Mouse (Mus musculus) layer of hippocampus, adult 2 months (tissue): Measurements from ENCODE around the gene Ssr1. TPM values are rescaled to one million over a fixed set of nuclear protein-coding genes. Genes with fewer than 3 reads are reported as not detected.

Experiments
- DNase-seq, 2 experiments: peaks; one replicate each; pipeline ENCODE4 v3.0.0; 2022; ENCODE audit warnings: low spot score in 2 of 2
- H3K27ac ChIP-seq: fragments of 200-600 bp; 2 replicates; pipeline ENCODE4 v1.8.1; 2022
- H3K4me3 ChIP-seq: fragments of 200-600 bp; 2 replicates; pipeline ENCODE4 v1.8.1; 2022; ENCODE audit warnings: mild to moderate bottlenecking
- CTCF ChIP-seq: fragments of 200-600 bp; conservative IDR thresholded peaks from 2 replicates; pipeline ENCODE4 v1.8.1; 2022; ENCODE audit warnings: antibody characterized with exemption, mild to moderate bottlenecking, moderate library complexity
- long read RNA-seq, 2 experiments: library from polyadenylated mRNA; stranded (forward); transcript quantifications; one replicate each; pipeline ENCODE4 v2.0.0; 2021; ENCODE audit warnings: borderline mapping rate in 2 of 2
- total RNA-seq, 2 experiments: library from RNA; stranded (reverse); gene quantifications; 2 replicates each; pipeline ENCODE4 v1.2.3; 2021

The Ssr1 gene
- 10 to 100 TPM; 86.8 to 92.0 TPM for total RNA-seq
- long read RNA-seq, experiment 1, full-length matches to known transcripts = 62 of 88 reads
- long read RNA-seq, experiment 1, partial matches to known transcripts = 3 of 88 reads
- long read RNA-seq, experiment 1, other reads (novel, unspliced or antisense) = 23 of 88 reads
- long read RNA-seq, experiment 2, full-length matches to known transcripts = 89 of 119 reads
- long read RNA-seq, experiment 2, partial matches to known transcripts = 0 of 119 reads
- long read RNA-seq, experiment 2, other reads (novel, unspliced or antisense) = 30 of 119 reads

DNA sequence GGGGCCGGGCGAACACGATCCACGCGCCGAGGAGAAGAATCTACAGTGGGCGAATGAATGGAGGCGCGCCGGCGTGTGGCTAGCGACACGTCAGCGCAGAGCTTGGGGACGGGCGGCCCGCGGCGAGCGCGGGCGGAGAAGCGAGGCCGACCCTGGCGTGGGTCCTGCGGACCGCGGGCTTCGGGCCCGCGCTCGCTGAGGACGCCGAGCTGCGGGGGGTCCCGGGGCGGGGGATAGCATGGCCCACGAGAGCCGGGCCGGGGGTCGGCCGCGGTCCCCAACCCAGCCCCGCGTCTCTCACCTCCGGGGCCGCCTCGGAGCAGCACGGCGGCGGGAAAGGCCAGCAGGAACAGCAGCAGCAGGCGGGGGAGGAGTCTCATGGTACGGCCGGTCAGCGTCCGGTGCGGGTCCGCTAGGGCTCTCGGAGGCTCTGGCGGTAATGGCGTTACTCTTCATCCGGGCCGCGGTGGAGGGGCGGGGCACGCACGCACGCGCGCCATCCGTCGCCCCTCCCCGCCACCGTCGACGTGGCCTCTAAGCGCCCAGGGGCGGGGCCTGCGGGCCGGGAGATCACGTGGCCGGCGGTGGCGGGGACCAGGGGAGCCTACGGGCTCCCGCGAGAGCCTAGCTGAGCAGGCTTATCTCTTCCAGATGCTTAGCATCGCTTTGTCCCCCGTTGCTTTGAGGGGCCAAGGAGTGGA, at the start of gene Ssr1:
Ssr1 (minus strand) TSS at position 514 of the 701 bp plus-strand sequence.
- Histone ChIP-seq H3K27ac (peak within 1 kb of the TSS; percentile 94), H3K4me3 (peak within 1 kb of the TSS; percentile 67)
- TF ChIP-seq CTCF = no peak
- DNase-seq = peak; percentile 94 to 98

DNA sequence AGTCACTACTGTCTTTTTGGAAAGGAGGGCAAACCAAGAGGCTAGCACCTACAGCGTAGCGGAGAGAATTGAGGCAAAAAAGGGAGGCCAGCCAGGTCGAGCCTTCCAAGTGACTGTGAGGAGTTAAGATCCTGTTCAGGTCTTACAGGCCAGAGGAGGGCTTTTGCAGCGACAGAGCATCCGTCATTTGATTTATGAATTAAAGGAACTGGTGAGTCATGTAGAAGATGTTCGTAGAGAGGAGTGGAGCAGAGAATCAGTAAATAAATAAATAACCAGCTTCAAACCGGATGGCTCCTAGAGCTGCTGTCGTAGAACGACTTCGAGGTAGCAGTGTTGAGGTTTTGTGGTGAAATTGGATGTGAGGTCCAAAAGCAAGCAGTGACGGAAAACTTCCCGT, 43.8 kb upstream of the Ssr1 start:
- TF ChIP-seq CTCF = no peak
- peak overlapping the region; percentile 69 for H3K4me3 ChIP-seq
- H3K27ac ChIP-seq = peak overlapping the region; percentile 91
- DNase-seq = no peak

DNA sequence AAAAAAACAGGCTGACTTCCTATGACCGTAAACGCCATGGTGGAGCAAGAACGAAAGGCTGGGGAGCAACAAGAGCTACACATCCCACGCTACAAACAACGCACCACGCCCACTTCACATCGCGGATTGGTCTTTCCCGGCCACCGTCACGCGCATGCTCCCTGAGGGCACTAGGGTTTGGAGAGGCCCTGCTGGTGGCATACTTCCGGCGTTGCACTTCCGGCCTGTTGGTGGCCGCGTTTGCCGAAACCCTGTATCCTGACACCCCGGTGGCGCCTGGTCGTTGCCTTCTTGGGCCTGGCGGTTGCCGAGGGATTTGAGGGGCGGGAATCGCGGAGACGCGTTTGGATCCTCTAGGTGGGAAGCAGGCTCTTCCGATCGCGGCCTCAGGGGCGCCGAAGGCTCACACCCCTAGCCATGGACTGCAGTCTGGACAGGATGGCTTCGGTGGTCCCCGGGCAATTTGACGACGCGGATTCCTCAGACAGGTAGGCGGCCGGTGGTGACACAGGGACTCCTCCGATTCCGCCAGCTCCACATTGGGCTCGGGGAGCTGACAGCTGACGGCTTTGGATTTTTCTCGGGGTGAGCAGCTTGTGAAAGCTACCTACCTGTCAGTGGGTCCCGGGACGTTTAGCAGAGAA, 43.1 kb upstream of the Ssr1 start, which contains the start of gene Cage1:
Cage1 (minus strand) TSS at position 26 of the 644 bp plus-strand sequence.
- DNase-seq = peak; percentile 96 to 97
- Histone ChIP-seq H3K4me3 (peak within 1 kb of the TSS; percentile 69), H3K27ac (peak within 1 kb of the TSS; percentile 91)
- TF ChIP-seq CTCF = peak; percentile 68

DNA sequence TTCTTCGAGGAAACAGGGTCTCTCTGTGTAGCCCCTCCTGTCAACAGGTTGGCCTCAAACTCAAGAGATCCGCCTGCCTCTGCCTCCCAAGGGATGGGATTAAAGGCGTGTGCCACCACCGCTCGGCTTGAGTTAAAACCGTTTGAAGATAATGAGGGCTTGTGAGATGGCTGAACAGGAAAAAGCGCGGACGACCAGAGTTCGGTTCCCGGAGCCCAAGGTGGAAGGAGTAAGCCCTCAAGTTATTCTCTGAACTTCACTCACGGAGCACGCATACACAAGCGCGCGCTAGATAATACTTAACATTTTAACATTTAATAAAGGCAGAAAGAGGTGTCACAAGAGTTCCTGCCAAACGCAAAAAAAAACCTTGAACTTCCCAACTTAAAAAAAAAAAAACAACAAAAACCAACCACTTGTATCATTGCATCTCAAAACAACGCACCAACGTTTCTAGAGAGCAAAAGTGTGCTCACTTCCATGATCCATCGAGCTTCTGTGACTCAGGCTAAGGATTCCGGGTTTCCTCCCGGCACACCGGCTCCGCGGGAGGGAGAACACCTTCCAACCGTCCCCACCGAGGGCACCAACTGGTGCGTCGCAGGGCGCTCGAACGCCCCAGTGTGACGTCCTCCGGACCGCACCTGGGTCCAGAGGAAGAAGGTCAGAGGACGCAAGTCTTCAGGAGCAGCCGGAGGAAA, 42.5 kb upstream of the Ssr1 start, which contains the start of gene Riok1:
Riok1 (plus strand) TSS at position 653 of the 701 bp plus-strand sequence.
- peak within 1 kb of the TSS; percentile 91 for H3K27ac ChIP-seq
- TF ChIP-seq CTCF = no peak
- peak within 1 kb of the TSS; percentile 69 for H3K4me3 ChIP-seq
- no peak for DNase-seq

DNA sequence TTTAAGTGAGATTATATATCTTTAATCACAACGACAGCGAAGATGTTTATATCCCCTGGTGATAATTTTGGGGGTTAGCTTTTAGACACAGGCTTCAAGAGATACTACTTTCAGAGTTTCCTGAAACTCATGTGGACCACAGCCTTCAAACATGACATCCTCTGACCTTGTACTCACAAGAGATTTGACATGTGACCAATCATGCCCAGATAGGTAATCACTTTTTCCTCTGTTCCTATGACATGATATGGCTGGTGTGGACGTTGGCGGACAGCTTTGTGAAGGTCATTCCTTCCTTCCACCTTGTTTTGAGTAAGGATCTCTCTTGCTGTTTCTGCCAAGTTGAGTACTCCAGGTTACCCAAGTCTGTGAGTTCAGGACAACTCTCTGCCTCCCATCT, 34.4 kb upstream of the Ssr1 start:
- Histone ChIP-seq H3K27ac (no peak overlapping the region), H3K4me3 (no peak overlapping the region)
- no peak for DNase-seq
- no peak for TF ChIP-seq CTCF

DNA sequence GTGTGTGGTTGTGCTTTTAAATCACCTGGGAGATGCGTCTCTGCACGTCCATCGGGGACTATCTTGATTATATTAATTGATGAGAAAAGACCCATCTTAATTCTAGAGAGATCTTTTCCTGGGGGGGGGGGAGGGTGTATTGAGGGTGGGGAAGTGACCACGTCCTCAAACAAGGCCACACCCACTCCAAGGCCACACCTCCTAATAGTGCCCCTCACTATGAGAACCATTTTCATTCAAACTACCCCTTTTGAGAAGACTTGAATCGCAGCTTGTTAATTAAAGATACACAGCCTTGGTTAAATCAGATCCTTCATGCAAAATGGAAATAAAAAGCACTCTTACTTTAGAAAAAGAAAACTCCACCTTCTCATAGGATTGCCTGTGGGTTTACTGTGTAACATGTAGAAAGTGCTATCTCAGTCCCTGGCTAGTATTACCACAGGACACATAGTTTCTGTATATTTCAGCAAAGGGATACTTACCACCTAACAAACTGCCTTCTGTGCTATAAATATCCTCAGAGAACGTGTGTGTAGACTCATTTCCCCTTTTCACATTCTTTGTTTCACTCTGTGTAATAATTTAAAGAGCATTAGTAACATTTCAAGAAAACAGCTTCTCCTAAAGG, 33.7 kb upstream of the Ssr1 start:
- no peak for DNase-seq
- no peak for TF ChIP-seq CTCF
- H3K27ac ChIP-seq = no peak overlapping the region
- H3K4me3 ChIP-seq = no peak overlapping the region

DNA sequence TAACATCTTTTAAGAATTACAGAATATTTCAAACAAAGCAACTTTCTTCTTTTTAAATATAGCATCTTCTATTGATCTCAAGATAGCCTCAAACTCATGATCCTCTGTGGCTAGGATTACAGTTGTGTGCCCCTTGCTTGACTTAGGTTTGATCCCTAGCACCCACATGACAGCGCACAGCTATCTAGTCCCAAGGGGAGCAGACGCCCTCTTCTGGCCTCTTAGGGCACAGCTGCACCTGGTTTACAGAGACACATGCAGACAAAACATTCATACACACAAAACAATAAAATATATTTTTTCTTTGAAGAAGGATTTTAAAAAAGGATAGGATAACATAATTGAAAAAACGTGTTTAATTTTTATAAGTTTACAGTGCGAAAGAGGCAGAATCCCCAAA, 31.9 kb upstream of the Ssr1 start:
- no peak for DNase-seq
- Histone ChIP-seq H3K4me3 (no peak overlapping the region), H3K27ac (no peak overlapping the region)
- TF ChIP-seq CTCF = peak; percentile 52

DNA sequence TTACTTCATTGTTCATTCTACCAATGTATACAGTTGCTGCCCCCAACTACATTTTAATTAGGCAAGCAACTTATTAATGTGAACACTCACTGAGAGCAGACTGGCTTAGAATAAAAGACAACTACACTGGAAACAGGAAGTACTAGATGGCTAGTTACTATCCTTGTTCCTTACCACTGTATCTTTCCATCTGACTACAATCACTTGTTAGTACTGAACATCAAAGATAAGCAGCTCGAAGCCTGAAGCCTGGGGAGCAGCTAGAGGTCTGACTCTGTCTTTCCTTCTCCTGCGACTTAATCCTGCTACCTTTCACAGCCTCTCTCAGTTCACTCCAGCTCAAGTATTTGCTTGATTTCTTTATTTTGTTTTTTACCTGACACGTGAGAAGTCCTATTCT, 24.8 kb upstream of the Ssr1 start:
- no peak for TF ChIP-seq CTCF
- no peak for DNase-seq
- no peak overlapping the region for H3K4me3 ChIP-seq

DNA sequence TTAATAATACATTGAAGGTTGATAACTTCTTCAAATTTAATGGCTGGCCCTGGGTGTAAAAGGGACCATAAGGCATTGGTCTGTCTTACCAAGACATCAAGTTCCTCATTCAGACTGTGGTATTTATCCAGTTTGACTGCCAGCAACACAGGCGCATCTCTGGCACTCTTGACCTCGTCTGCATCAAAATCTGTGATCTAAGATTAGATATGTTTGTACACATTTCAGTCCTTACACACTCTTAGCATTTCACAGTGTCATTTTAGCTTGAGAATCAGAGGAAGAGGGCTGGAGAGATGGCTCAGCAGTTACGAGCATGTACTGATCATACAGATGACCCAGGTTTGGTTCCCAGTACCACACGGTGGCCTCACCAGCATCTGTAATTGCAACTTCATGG, 21.6 kb upstream of the Ssr1 start:
- Histone ChIP-seq H3K4me3 (no peak overlapping the region), H3K27ac (no peak overlapping the region)
- no peak for DNase-seq
- no peak for TF ChIP-seq CTCF

More for the DNA sequence above, 24.8 kb upstream of the Ssr1 start:
- H3K27ac ChIP-seq = no peak overlapping the region

DNA sequence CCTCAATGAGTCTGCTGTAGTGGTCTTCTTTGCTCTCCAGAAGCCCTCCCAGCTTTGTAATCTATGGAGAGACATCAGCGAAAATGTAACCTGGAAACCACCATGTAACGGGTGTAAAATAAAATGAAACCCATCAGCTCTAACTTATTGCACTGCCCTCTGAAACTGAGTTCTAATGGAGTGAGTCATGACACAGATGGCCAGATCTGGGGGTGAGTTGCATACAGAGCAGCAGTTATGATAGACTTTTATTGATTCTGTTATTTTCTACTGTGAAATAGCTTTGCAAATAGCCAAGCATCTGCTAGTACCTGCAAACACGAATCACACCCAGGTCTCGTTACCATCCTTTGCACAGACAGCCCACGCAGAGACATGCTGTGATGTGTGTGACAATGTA, 18.4 kb upstream of the Ssr1 start:
- H3K4me3 ChIP-seq = no peak overlapping the region
- TF ChIP-seq CTCF = no peak
- H3K27ac ChIP-seq = peak overlapping the region; percentile 6; the same call in 1 of the 2 replicates
- peak in 1 of 2 experiments; percentile 31 for DNase-seq

DNA sequence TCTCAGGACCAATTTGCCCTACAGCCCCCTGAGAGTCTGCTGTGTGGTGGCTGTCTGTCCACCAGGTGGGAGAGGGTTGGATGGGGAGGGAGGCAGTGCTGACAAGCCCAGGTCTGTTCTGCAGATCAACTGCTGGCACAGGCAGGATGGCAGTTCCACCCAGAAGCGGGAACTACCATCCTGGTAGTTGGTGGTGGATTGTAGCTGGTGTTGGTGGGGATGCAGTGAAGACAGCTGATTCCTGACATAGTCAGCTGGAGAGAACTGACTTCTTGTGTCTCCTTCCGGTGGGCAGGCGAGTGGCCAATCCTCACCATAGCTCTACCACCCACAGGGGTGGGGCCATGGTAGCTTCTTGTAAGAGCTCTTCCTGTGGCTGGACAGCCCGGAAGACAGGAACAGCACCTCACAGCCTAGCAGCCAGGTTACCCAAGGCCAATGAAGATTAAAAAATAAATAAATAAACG, 16.5 kb upstream of the Ssr1 start:
- no peak for DNase-seq
- Histone ChIP-seq H3K27ac (0 out of 2 replicates have a peak overlapping the region, but pooled peaks have one; percentile 36), H3K4me3 (no peak overlapping the region)
- TF ChIP-seq CTCF = no peak

DNA sequence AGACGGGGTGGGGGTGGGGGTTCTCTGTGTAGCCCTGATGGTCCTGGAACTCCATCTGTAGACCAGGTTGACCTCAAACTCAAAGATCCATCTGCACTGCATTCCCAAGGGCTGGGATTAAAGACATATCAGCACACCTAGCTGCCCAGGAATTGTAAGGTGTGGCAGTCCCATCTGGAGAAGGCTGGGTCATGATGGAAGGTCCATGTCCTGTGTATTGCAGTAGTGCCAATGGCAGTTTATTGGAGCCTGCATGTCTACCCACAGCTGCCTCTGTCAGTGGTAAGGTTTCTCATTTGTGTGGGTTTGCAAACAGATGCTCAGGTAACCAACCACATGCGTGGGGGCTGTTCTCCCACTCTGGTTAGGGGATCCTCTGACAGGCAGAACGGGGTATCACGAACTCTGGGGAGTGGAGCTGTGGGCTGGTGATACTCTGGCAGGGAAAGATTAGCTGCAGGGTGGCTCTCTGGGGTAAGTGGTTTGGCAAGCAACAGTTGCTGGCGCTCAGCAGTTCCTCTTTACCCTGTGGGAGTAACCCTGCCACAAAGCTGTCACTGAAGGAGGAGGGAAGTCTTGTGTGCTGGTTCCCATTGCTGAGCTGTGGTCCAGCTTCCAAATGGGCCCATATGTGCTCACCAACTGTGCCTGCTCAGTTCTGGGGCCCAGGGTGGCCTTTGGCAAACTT, 15.8 kb upstream of the Ssr1 start:
- no peak for TF ChIP-seq CTCF
- 0 out of 2 replicates have a peak overlapping the region, but pooled peaks have one; percentile 36 for H3K27ac ChIP-seq
- no peak overlapping the region for H3K4me3 ChIP-seq
- no peak for DNase-seq
